Mouse (Mus musculus): ENCODE measurements around the gene Clca3a1. TPM values are rescaled to one million over a fixed set of nuclear protein-coding genes. Genes with fewer than 3 reads are reported as not detected.

Gene Clca3a1
- total and polyA plus RNA-seq, 3 experiments = 0.27 TPM; not detected in 2

- dilution Hi-C loops (cut with MboI; ENCODE audit: extremely low pct_ligation_motif_present, extremely low pct_unique_long_range_greater_than_20kb, low sequenced_read_pairs) (no loop called here), in situ Hi-C loops (cut with MboI; ENCODE audit: low pct_ligation_motif_present, low pct_unique_long_range_greater_than_20kb, low sequenced_read_pairs) (no loop called here)
- no peaks in the 10 kb centered on the region for H3K27me3 ChIP-seq (replicated peaks)
- no peaks in the 10 kb centered on the region for H3K79me2 ChIP-seq (replicated peaks; ENCODE audit: control insufficient read depth, extremely low read depth, insufficient read depth, poor library complexity, severe bottlenecking)
- no peak overlapping the region for H3K4me2 ChIP-seq (ENCODE audit: insufficient read depth, low read depth, poor library complexity, severe bottlenecking)
- TF ChIP-seq TCF12 (IDR thresholded peaks at IDR 0.05; ENCODE audit: low read depth, low read length) (no peak), USF1 (IDR thresholded peaks at IDR 0.05; ENCODE audit: low read depth, low read length) (no peak), PAX5 (IDR thresholded peaks at IDR 0.05; ENCODE audit: low read length) (no peak), ELF1 (IDR thresholded peaks at IDR 0.05; ENCODE audit: low read depth, low read length) (no peak), UBTF (IDR thresholded peaks at IDR 0.05; ENCODE audit: low read depth, low read length) (no peak), CTCF (conservative IDR thresholded peaks at IDR 0.05 in 1 of 2, IDR thresholded peaks at IDR 0.05 in 1 of 2; ENCODE audit: low read depth in 2 of 2, low read length in 2 of 2) (no peak), MAFK (IDR thresholded peaks at IDR 0.05; ENCODE audit: insufficient replicate concordance, low read length) (no peak), NELFE (IDR thresholded peaks at IDR 0.05; ENCODE audit: low read depth, low read length) (no peak), POLR2A (IDR thresholded peaks at IDR 0.05; ENCODE audit: low read depth, low read length) (no peak), ETS1 (conservative IDR thresholded peaks at IDR 0.05; ENCODE audit: low read depth, low read length) (no peak), RAD21 (IDR thresholded peaks at IDR 0.05; ENCODE audit: low read depth, low read length) (no peak), MYC (IDR thresholded peaks at IDR 0.05; ENCODE audit: low read depth, low read length) (no peak)
- no peak for DNase-seq (ENCODE audit: extremely low read depth)
- H3K9ac ChIP-seq (ENCODE audit: insufficient read depth, low read depth) = no peak overlapping the region
- peaks cover 4 to 11% of the 10 kb centered on the region in 2 experiments; a peak in 1 of 4 replicates for H3K4me1 ChIP-seq (ENCODE audit: control insufficient read depth in 1 of 2, insufficient read depth in 2 of 2)
- peaks cover 0 to 8% of the 10 kb centered on the region in 2 experiments for H3K36me3 ChIP-seq (replicated peaks in 1 of 2; ENCODE audit: control insufficient read depth in 1 of 2, insufficient read depth in 1 of 2, low read length in 1 of 2)
- no peak overlapping the region for H3K4me3 ChIP-seq (replicated peaks in 1 of 3; ENCODE audit: low read depth in 2 of 3, low read length in 2 of 3, poor library complexity in 1 of 3)
- no peaks in the 10 kb centered on the region for H3K9me3 ChIP-seq (replicated peaks; ENCODE audit: low read length)
- H3K27ac ChIP-seq (ENCODE audit: insufficient read depth, low read depth) = no peak overlapping the region
Measured at GRCm38 (mm10) chr3:144679701-144680159, 81.0 kb downstream of the Clca3a1 start.

Other genes starting within 250 kb of the Clca3a1 start
- 17.6 and 20.4 TPM in 2 replicates for gene Hs2st1, start 190.8 kb downstream of the Clca3a1 start, total RNA-seq (2012; rRNA removed)
- 29.7 and 30.9 TPM in 2 replicates for gene Hs2st1, start 190.8 kb downstream of the Clca3a1 start, total RNA-seq (2014; rRNA removed)
- 36.4 and 38.5 TPM in 2 replicates for gene Hs2st1, start 190.8 kb downstream of the Clca3a1 start, polyA plus RNA-seq (2012; ENCODE audit: insufficient read length, low read depth)
- gene Selenof, start 190.7 kb downstream of the Clca3a1 start, total RNA-seq (2012; rRNA removed) = 528 and 548 TPM in 2 replicates
- gene Selenof, start 190.7 kb downstream of the Clca3a1 start, total RNA-seq (2014; rRNA removed) = 1,358 and 1,567 TPM in 2 replicates
- 671 and 678 TPM in 2 replicates for gene Selenof, start 190.7 kb downstream of the Clca3a1 start, polyA plus RNA-seq (2012; ENCODE audit: insufficient read length, low read depth)
- 52.0 and 58.4 TPM in 2 replicates for gene Sh3glb1, start 40.6 kb downstream of the Clca3a1 start, total RNA-seq (2012; rRNA removed)
- gene Sh3glb1, start 40.6 kb downstream of the Clca3a1 start, total RNA-seq (2014; rRNA removed) = 112 and 115 TPM in 2 replicates
- gene Sh3glb1, start 40.6 kb downstream of the Clca3a1 start, polyA plus RNA-seq (2012; ENCODE audit: insufficient read length, low read depth) = 171 and 189 TPM in 2 replicates
- not detected in 2 replicates for gene Clca3a2, start 58.5 kb upstream of the Clca3a1 start, total RNA-seq (2012; rRNA removed)
- not detected in 2 replicates for gene Clca3a2, start 58.5 kb upstream of the Clca3a1 start, total RNA-seq (2014; rRNA removed)
- not detected in 2 replicates for gene Clca3a2, start 58.5 kb upstream of the Clca3a1 start, polyA plus RNA-seq (2012; ENCODE audit: insufficient read length, low read depth)
- gene Clca3b, start 88.4 kb upstream of the Clca3a1 start, total RNA-seq (2012; rRNA removed) = not detected in 2 replicates
- gene Clca3b, start 88.4 kb upstream of the Clca3a1 start, total RNA-seq (2014; rRNA removed) = not detected in 2 replicates
- gene Clca3b, start 88.4 kb upstream of the Clca3a1 start, polyA plus RNA-seq (2012; ENCODE audit: insufficient read length, low read depth) = not detected in 2 replicates
- gene Clca4b, start 171.6 kb upstream of the Clca3a1 start, total RNA-seq (2012; rRNA removed) = not detected in 2 replicates
- gene Clca4b, start 171.6 kb upstream of the Clca3a1 start, total RNA-seq (2014; rRNA removed) = not detected in 2 replicates
- not detected in 2 replicates for gene Clca4b, start 171.6 kb upstream of the Clca3a1 start, polyA plus RNA-seq (2012; ENCODE audit: insufficient read length, low read depth)
- gene Clca4a, start 214.1 kb upstream of the Clca3a1 start, total RNA-seq (2012; rRNA removed) = 0.21 and 0.30 TPM in 2 replicates
- gene Clca4a, start 214.1 kb upstream of the Clca3a1 start, total RNA-seq (2014; rRNA removed) = 0.47 and 0.51 TPM in 2 replicates
- 0.29 and 0.47 TPM in 2 replicates for gene Clca4a, start 214.1 kb upstream of the Clca3a1 start, polyA plus RNA-seq (2012; ENCODE audit: insufficient read length, low read depth)

All from CH12.LX (cell line).